Mouse (Mus musculus) kidney, embryonic 14.5 days (tissue): ENCODE measurements around the gene Gas7. TPM values are rescaled to one million over a fixed set of nuclear protein-coding genes. Genes with fewer than 3 reads are reported as not detected.

Source experiments
- ATAC-seq: fragments of 200-750 bp; cut with Nextera tagmentation; 2 replicates; pipeline ENCODE4 v1.8.0; 2017; ENCODE audit warnings: moderate number of reproducible peaks, mild to moderate bottlenecking, moderate TSS enrichment, moderate library complexity; ENCODE audit not compliant: low FRiP score, low TSS enrichment
- H3K27ac ChIP-seq: fragments of 300-500 bp; sonication (generic); 2 replicates; pipeline ENCODE4 v1.5.1; 2014; ENCODE audit warnings: low read depth, mild to moderate bottlenecking, low read length, moderate library complexity, mixed read lengths
- H3K27me3 ChIP-seq: fragments of 300-500 bp; sonication (generic); 2 replicates; pipeline ENCODE4 v1.6.1; 2014; ENCODE audit warnings: mild to moderate bottlenecking, low read length; ENCODE audit not compliant: control insufficient read depth, insufficient read depth
- H3K36me3 ChIP-seq: fragments of 300-500 bp; sonication (generic); 2 replicates; pipeline ENCODE4 v1.6.1; 2014; ENCODE audit warnings: low read length, mixed read lengths; ENCODE audit not compliant: control insufficient read depth, insufficient read depth
- H3K4me1 ChIP-seq: fragments of 300-500 bp; sonication (generic); 2 replicates; pipeline ENCODE4 v1.6.1; 2014; ENCODE audit warnings: low read length, mixed read lengths; ENCODE audit not compliant: control insufficient read depth, insufficient read depth
- H3K4me2 ChIP-seq: fragments of 300-500 bp; sonication (generic); replicated peaks from 2 replicates; pipeline ENCODE4 v1.6.1; 2014; ENCODE audit warnings: low read depth, mild to moderate bottlenecking, low read length
- H3K4me3 ChIP-seq: fragments of 300-500 bp; sonication (generic); 2 replicates; pipeline ENCODE4 v1.5.1; 2014; ENCODE audit warnings: mild to moderate bottlenecking, low read length
- H3K9ac ChIP-seq: fragments of 300-500 bp; sonication (generic); 2 replicates; pipeline ENCODE4 v1.6.1; 2014; ENCODE audit warnings: low read depth, mild to moderate bottlenecking, low read length, moderate library complexity
- H3K9me3 ChIP-seq: fragments of 300-500 bp; sonication (generic); 2 replicates; pipeline ENCODE4 v1.6.1; 2016; ENCODE audit warnings: low read length; ENCODE audit not compliant: control insufficient read depth
- WGBS: fragments of 180-500 bp; shearing (Covaris S2); extraction: QIAGEN DNeasy Blood & Tissue Kit; methylation state at CpG from one replicate; pipeline ENCODE4 v1.1.7; 2014; 5-methylcytosine and 5-hydroxymethylcytosine counted together
- polyA plus RNA-seq: library from polyadenylated mRNA; unstranded; fragments of >200 nt; fragmentation: Nextera tagmentation; extraction: Ambion mirVana; gene quantifications from 2 replicates; pipeline ENCODE4 v1.2.1, GENCODE M21; 2014

Gene Gas7
- polyA plus RNA-seq, 1 experiment from 2014 or later = 8.3 TPM

GRCm38 (mm10) chr11:67536413-67536812, 81.2 kb downstream of the Gas7 start:
- H3K27me3 ChIP-seq = no peaks in the 10 kb centered on the region
- H3K36me3 ChIP-seq = no peaks in the 10 kb centered on the region
- no peaks in the 10 kb centered on the region for H3K9me3 ChIP-seq
- no peak for ATAC-seq
- H3K4me1 ChIP-seq = no peaks in the 10 kb centered on the region
- H3K27ac ChIP-seq = no peak overlapping the region
- 65% methylated on average over 1 of the region's 1 CpGs for WGBS
- no peak overlapping the region for H3K4me3 ChIP-seq
- H3K9ac ChIP-seq = no peak overlapping the region
- no peak overlapping the region for H3K4me2 ChIP-seq

GRCm38 (mm10) chr11:67537353-67537752, 82.1 kb downstream of the Gas7 start:
- no peak overlapping the region for H3K9ac ChIP-seq
- no peak overlapping the region for H3K4me2 ChIP-seq
- no peaks in the 10 kb centered on the region for H3K9me3 ChIP-seq
- no peak for ATAC-seq
- H3K27ac ChIP-seq = no peak overlapping the region
- H3K4me1 ChIP-seq = no peaks in the 10 kb centered on the region
- 94% methylated on average over 4 of the region's 4 CpGs for WGBS
- H3K27me3 ChIP-seq = no peaks in the 10 kb centered on the region
- no peak overlapping the region for H3K4me3 ChIP-seq
- H3K36me3 ChIP-seq = no peaks in the 10 kb centered on the region

GRCm38 (mm10) chr11:67538557-67538956, 83.3 kb downstream of the Gas7 start:
- 77% methylated on average over 6 of the region's 6 CpGs for WGBS
- ATAC-seq = no peak
- no peaks in the 10 kb centered on the region for H3K4me1 ChIP-seq
- no peak overlapping the region for H3K9ac ChIP-seq
- no peaks in the 10 kb centered on the region for H3K9me3 ChIP-seq
- no peaks in the 10 kb centered on the region for H3K36me3 ChIP-seq
- no peaks in the 10 kb centered on the region for H3K27me3 ChIP-seq
- no peak overlapping the region for H3K27ac ChIP-seq
- no peak overlapping the region for H3K4me3 ChIP-seq
- H3K4me2 ChIP-seq = no peak overlapping the region

- Histone ChIP-seq H3K27ac (peak overlapping the region; percentile 21; the same call in 1 of the 2 replicates), H3K9me3 (no peaks in the 10 kb centered on the region), H3K36me3 (no peaks in the 10 kb centered on the region), H3K4me2 (no peak overlapping the region), H3K27me3 (no peaks in the 10 kb centered on the region), H3K9ac (no peak overlapping the region), H3K4me3 (no peak overlapping the region), H3K4me1 (peaks cover 18% of the 10 kb centered on the region)
- WGBS = 23% methylated on average over 11 of the region's 11 CpGs
- no peak for ATAC-seq
Measured at GRCm38 (mm10) chr11:67544656-67545432, 89.6 kb downstream of the Gas7 start.

GRCm38 (mm10) chr11:67546582-67546981, 91.3 kb downstream of the Gas7 start:
- no peaks in the 10 kb centered on the region for H3K36me3 ChIP-seq
- H3K4me1 ChIP-seq = peaks cover 18% of the 10 kb centered on the region
- H3K27ac ChIP-seq = peak overlapping the region; percentile 32
- no peaks in the 10 kb centered on the region for H3K27me3 ChIP-seq
- H3K4me3 ChIP-seq = no peak overlapping the region
- 12% methylated on average over 5 of the region's 5 CpGs for WGBS
- H3K9ac ChIP-seq = no peak overlapping the region
- ATAC-seq = no peak
- no peak overlapping the region for H3K4me2 ChIP-seq
- H3K9me3 ChIP-seq = no peaks in the 10 kb centered on the region

GRCm38 (mm10) chr11:67549306-67549705, 94.1 kb downstream of the Gas7 start:
- no peak for ATAC-seq
- Histone ChIP-seq H3K27me3 (no peaks in the 10 kb centered on the region), H3K9me3 (no peaks in the 10 kb centered on the region), H3K9ac (no peak overlapping the region), H3K4me3 (no peak overlapping the region), H3K4me1 (peaks cover 18% of the 10 kb centered on the region), H3K36me3 (no peaks in the 10 kb centered on the region), H3K4me2 (no peak overlapping the region), H3K27ac (no peak overlapping the region)
- 85% methylated on average over 4 of the region's 4 CpGs for WGBS

GRCm38 (mm10) chr11:67549762-67550488, 94.7 kb downstream of the Gas7 start:
- Histone ChIP-seq H3K4me2 (no peak overlapping the region), H3K27ac (no peak overlapping the region), H3K4me1 (peaks cover 14% of the 10 kb centered on the region), H3K36me3 (no peaks in the 10 kb centered on the region), H3K9ac (no peak overlapping the region), H3K27me3 (no peaks in the 10 kb centered on the region), H3K9me3 (no peaks in the 10 kb centered on the region), H3K4me3 (no peak overlapping the region)
- WGBS = 55% methylated on average over 13 of the region's 13 CpGs
- ATAC-seq = no peak

- Histone ChIP-seq H3K4me2 (no peak overlapping the region), H3K4me3 (no peak overlapping the region), H3K4me1 (no peaks in the 10 kb centered on the region)
Measured at GRCm38 (mm10) chr11:67552400-67552799, 97.2 kb downstream of the Gas7 start.

GRCm38 (mm10) chr11:67554276-67554675, 99.0 kb downstream of the Gas7 start:
- no peaks in the 10 kb centered on the region for H3K9me3 ChIP-seq
- no peak overlapping the region for H3K27ac ChIP-seq
- no peaks in the 10 kb centered on the region for H3K36me3 ChIP-seq
- no peak overlapping the region for H3K9ac ChIP-seq
- no peak for ATAC-seq
- no peaks in the 10 kb centered on the region for H3K27me3 ChIP-seq
- 91% methylated on average over 6 of the region's 6 CpGs for WGBS
- H3K4me3 ChIP-seq = no peak overlapping the region
- H3K4me1 ChIP-seq = peaks cover 8% of the 10 kb centered on the region
- no peak overlapping the region for H3K4me2 ChIP-seq

More at GRCm38 (mm10) chr11:67552400-67552799, 97.2 kb downstream of the Gas7 start:
- H3K36me3 ChIP-seq = no peaks in the 10 kb centered on the region
- WGBS = 89% methylated on average over 8 of the region's 8 CpGs
- no peak for ATAC-seq
- no peaks in the 10 kb centered on the region for H3K9me3 ChIP-seq
- H3K27me3 ChIP-seq = no peaks in the 10 kb centered on the region
- H3K9ac ChIP-seq = no peak overlapping the region
- H3K27ac ChIP-seq = no peak overlapping the region
